In the genomic region with DNA sequence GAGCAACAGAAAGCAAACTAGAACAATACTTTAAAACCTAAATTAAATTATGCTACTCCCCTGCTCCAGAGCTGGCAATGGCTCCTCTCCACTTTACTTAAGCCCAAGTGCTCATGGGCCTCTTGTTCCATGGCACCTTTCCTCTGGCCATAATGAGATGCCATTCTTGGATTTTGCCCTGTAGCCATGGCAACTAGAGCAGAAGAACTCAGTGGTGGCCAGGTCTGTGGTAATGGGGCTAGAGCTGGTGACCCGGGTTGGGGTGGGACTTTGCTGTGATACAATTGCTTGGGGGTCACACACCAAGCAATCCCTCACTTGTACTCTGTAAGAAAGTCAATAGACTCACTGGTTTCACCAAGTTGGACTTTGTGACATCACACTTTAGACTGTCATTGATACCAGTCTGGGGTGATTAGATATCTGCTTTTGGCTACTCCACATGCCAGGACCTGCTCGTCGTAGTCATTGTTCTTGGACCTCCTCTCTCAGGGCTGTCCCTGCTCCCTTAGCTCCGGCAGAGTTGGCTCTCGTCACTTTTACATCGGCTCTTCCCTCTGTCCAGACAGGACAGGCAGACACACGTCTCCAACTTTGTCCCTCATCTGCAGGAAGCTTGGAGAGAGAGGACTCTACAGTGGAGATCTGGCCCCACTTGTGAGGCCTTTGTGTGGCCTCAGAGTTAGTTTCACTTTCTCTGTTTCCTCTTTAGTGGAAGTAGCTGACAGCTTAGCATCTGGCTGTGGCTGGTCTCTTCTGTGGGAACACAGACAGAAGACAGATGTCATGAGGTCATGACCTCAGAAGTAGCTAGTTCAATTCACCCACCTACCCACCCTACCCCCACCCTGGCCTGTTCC, we compare ENCODE assay signal across 9 mouse cellular contexts. TPM values are rescaled to one million over a fixed set of nuclear protein-coding genes. Genes with fewer than 3 reads are reported as not detected.
DNase-seq lines count a peak whose midpoint lies in the region; ATAC-seq and TF ChIP-seq lines count a peak whose summit lies in the region.
"Had no signal": no experiment of that assay in that cellular context is flagged by ENCODE, and none has a peak within 500 bp of the region (broad histone marks: within the 10 kb centered on the region; RNA-seq: fewer than 3 reads in every experiment).

No protein-coding gene starts in this region.

- H3K4me2 ChIP-seq in lung, postnatal 0 days (replicated peaks; ENCODE audit: low read depth, low read length): peak overlapping the region; percentile 36
- H3K4me2 ChIP-seq in midbrain, embryonic 15.5 days: no peak overlapping the region
- H3K4me2 ChIP-seq: limb, embryonic 13.5 days had no signal

- H3K4me3 ChIP-seq in lung, postnatal 0 days (ENCODE audit: low read depth, low read length): no peak overlapping the region
- H3K4me3 ChIP-seq in midbrain, embryonic 15.5 days: no peak overlapping the region
- H3K4me3 ChIP-seq: limb, embryonic 13.5 days had no signal

- H3K27me3 ChIP-seq in lung, postnatal 0 days (replicated peaks; ENCODE audit: insufficient read depth, low read length): no peaks in the 10 kb centered on the region
- H3K27me3 ChIP-seq in midbrain, embryonic 15.5 days (replicated peaks): no peaks in the 10 kb centered on the region
- H3K27me3 ChIP-seq: limb, embryonic 13.5 days had no signal

- DNase-seq in 416B (ENCODE audit: low read depth): peak; percentile 68
- peak; percentile 50 for DNase-seq in heart, postnatal 4 days
- DNase-seq in lung, postnatal 0 days (ENCODE audit: low spot score): peak; percentile 78
- no peak for DNase-seq in ovary, postnatal 36 days (ENCODE audit: low spot score)
- no peak for DNase-seq in adrenal gland, adult 18-20 months (ENCODE audit: low spot score in 2 of 2)
- no peak for DNase-seq in left cerebral cortex, postnatal 25 days (ENCODE audit: low spot score in 2 of 2)

- TF ChIP-seq EP300 in lung, postnatal 0 days (IDR thresholded peaks at IDR 0.05): no peak

- no peak overlapping the region for H3K9ac ChIP-seq in lung, postnatal 0 days (replicated peaks; ENCODE audit: low read depth)
- no peak overlapping the region for H3K9ac ChIP-seq in midbrain, embryonic 15.5 days
- H3K9ac ChIP-seq: limb, embryonic 13.5 days had no signal

- peak; percentile 70 for ATAC-seq in activated CD4-positive, CD25-positive, alpha-beta regulatory T cell, adult 4 months
- peak; percentile 67 for ATAC-seq in lung, postnatal 0 days
- ATAC-seq in midbrain, embryonic 15.5 days (replicated peaks): no peak

- H3K36me3 ChIP-seq in lung, postnatal 0 days (ENCODE audit: insufficient read depth, low read length): no peaks in the 10 kb centered on the region
- no peaks in the 10 kb centered on the region for H3K36me3 ChIP-seq in midbrain, embryonic 15.5 days (replicated peaks)
- H3K36me3 ChIP-seq: limb, embryonic 13.5 days had no signal

- H3K4me1 ChIP-seq in lung, postnatal 0 days (ENCODE audit: insufficient read depth, low read depth, low read length): peaks cover 9% of the 10 kb centered on the region
- no peaks in the 10 kb centered on the region for H3K4me1 ChIP-seq in midbrain, embryonic 15.5 days

- peak overlapping the region; percentile 79 for H3K27ac ChIP-seq in lung, postnatal 0 days (ENCODE audit: low read length)
- H3K27ac ChIP-seq in midbrain, embryonic 15.5 days: no peak overlapping the region
- H3K27ac ChIP-seq: limb, embryonic 13.5 days had no signal

- H3K9me3 ChIP-seq in lung, postnatal 0 days (ENCODE audit: low read length): no peaks in the 10 kb centered on the region
- H3K9me3 ChIP-seq in midbrain, embryonic 15.5 days: no peaks in the 10 kb centered on the region
- H3K9me3 ChIP-seq: limb, embryonic 13.5 days had no signal

- no peak for TF ChIP-seq CTCF in lung, postnatal 0 days (IDR thresholded peaks at IDR 0.05)

- WGBS in lung, postnatal 0 days: 15% methylated on average over 7 of the region's 7 CpGs
- 64% methylated on average over 7 of the region's 7 CpGs for WGBS in midbrain, embryonic 15.5 days

- intact Hi-C loops in left cerebral cortex, postnatal 25 days (cut with DNase I): no loop called here

RNA-seq across cellular contexts. Expression of gene Tgm2, which starts 13.4 kb away (rescaled TPM):
- polyA plus RNA-seq in activated CD4-positive, CD25-positive, alpha-beta regulatory T cell, adult 4 months (2017; shearing (Covaris generic)): 1 to 10 TPM; 2.1 to 5.4 TPM
- total RNA-seq in heart, postnatal 4 days (2021): 100 to 1,000 TPM; 254 to 273 TPM
- 97.0 TPM in 2 replicates for polyA plus RNA-seq in lung, postnatal 0 days (2015; fragmentation: Nextera tagmentation; extraction: Ambion mirVana)
- total RNA-seq in adrenal gland, adult 18-20 months (2021): 10 to 100 TPM; 60.5 to 90.5 TPM
- polyA plus RNA-seq in midbrain, embryonic 15.5 days (2015; fragmentation: Nextera tagmentation; extraction: Ambion mirVana): 10.1 and 12.4 TPM in 2 replicates
- 1 to 10 TPM; 7.4 to 9.8 TPM for total RNA-seq in left cerebral cortex, postnatal 25 days (2021)

Comparison
In these comparisons a context has a peak if more than half of its experiments do, and no peak if none do; other contexts are left out.
1. DNase-seq: peak in 416B (single experiment), heart, postnatal 4 days (single experiment) and lung, postnatal 0 days (single experiment); none in ovary, postnatal 36 days (single experiment), adrenal gland, adult 18-20 months (0 of 2) and left cerebral cortex, postnatal 25 days (0 of 2).
2. RNA of gene Tgm2, which starts 13.4 kb away (total RNA-seq): 254 to 273 TPM in heart, postnatal 4 days and 60.5 to 90.5 TPM in adrenal gland, adult 18-20 months; 7.4 to 9.8 TPM in left cerebral cortex, postnatal 25 days; every median in the first group is over 4 times any median in the second.